Mouse (Mus musculus) cortical plate, adult 2 months (tissue): Measurements from ENCODE around the gene Kcnh8. TPM values are rescaled to one million over a fixed set of nuclear protein-coding genes. Genes with fewer than 3 reads are reported as not detected.

Source experiments
- H3K27ac ChIP-seq: fragments of 200-500 bp; 2 replicates; pipeline ENCODE4 v1.5.1; 2012; ENCODE audit warnings: low read length, control low read depth, inconsistent platforms; ENCODE audit not compliant: insufficient read depth
- H3K4me1 ChIP-seq: fragments of 200-500 bp; 2 replicates; pipeline ENCODE4 v1.6.1; 2011; ENCODE audit warnings: low read length; ENCODE audit not compliant: control insufficient read depth, insufficient read depth
- H3K4me3 ChIP-seq: fragments of 200-500 bp; 2 replicates; pipeline ENCODE4 v1.5.1; 2011; ENCODE audit warnings: mild to moderate bottlenecking, low read length, control low read depth; ENCODE audit not compliant: insufficient read depth
- CTCF ChIP-seq: fragments of 200-500 bp; IDR thresholded peaks from 2 replicates; pipeline ENCODE4 v1.5.1; 2011; ENCODE audit warnings: mild to moderate bottlenecking, control low read depth, low read length; ENCODE audit not compliant: insufficient read depth; ENCODE audit errors: extremely low read depth
- POLR2A ChIP-seq: fragments of 200-500 bp; IDR thresholded peaks from 2 replicates; pipeline ENCODE4 v1.6.1; 2011; ENCODE audit warnings: mild to moderate bottlenecking, low read length, control low read depth; ENCODE audit not compliant: insufficient read depth; ENCODE audit errors: extremely low read depth
- polyA plus RNA-seq: library from polyadenylated mRNA; depleted of rRNA; stranded (reverse); fragments of >200 nt; gene quantifications from 2 replicates; pipeline ENCODE4 v1.2.3, GENCODE M21; 2012

Kcnh8 gene
- polyA plus RNA-seq, 1 experiment: 0.31 TPM

DNA sequence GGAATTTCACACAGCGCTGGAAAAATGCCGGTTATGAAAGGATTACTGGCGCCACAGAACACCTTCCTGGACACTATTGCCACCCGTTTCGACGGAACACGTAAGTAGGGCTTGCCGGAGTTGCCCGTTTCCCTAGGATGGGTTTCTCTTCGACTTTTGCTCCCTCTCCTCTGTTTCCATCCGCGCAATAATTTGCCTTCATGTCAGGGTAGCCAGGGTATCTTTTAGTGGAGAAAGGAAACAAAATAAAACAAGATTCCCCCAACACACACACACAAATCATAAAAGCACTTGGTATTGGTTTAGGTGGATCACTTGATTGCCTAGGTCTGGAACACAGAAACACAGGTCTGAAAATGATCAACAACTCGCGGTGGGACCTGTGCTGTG, 267 bp downstream of the Kcnh8 start:
- TF ChIP-seq CTCF: no peak
- no peak for TF ChIP-seq POLR2A
- no peaks in the 10 kb centered on the region for H3K4me1 ChIP-seq
- H3K27ac ChIP-seq: no peak overlapping the region
- peak overlapping the region; percentile 41 for H3K4me3 ChIP-seq

GRCm38 (mm10) chr17:52603411-52603810, 902 bp downstream of the Kcnh8 start:
- H3K4me3 ChIP-seq: no peak overlapping the region; the same call in 1 of the 2 replicates
- no peak overlapping the region for H3K27ac ChIP-seq
- H3K4me1 ChIP-seq: no peaks in the 10 kb centered on the region
- TF ChIP-seq POLR2A (no peak), CTCF (no peak)

GRCm38 (mm10) chr17:52611382-52611781, 8.9 kb downstream of the Kcnh8 start:
- Histone ChIP-seq H3K4me1 (no peaks in the 10 kb centered on the region), H3K27ac (no peak overlapping the region), H3K4me3 (no peak overlapping the region)
- TF ChIP-seq CTCF: no peak
- TF ChIP-seq POLR2A: no peak

GRCm38 (mm10) chr17:52649186-52649585, 46.7 kb downstream of the Kcnh8 start:
- TF ChIP-seq CTCF: no peak
- TF ChIP-seq POLR2A: no peak
- Histone ChIP-seq H3K4me1 (no peaks in the 10 kb centered on the region), H3K4me3 (no peak overlapping the region), H3K27ac (no peak overlapping the region)

GRCm38 (mm10) chr17:52691988-52692387, 89.5 kb downstream of the Kcnh8 start:
- H3K4me1 ChIP-seq: no peaks in the 10 kb centered on the region
- H3K27ac ChIP-seq: no peak overlapping the region
- no peak overlapping the region for H3K4me3 ChIP-seq
- TF ChIP-seq CTCF (no peak), POLR2A (no peak)

DNA sequence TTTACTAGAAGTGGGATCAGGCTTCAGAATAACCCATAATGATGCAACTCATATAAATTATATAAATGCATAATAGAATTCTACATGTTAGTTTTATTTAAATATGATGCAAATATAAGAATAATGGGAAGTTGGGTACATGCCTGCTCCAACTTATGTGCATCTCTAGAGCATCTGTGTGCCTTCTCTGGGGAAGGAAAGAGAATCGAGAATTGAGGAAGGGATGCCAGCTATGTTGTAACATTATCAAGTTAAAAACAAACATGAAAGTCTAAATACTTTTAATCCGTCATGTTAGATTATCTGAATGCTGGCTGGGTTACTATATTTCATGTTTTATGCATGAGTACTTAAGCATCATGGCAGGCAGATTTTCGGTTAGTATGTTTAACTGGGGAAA, 99.4 kb downstream of the Kcnh8 start:
- no peak for TF ChIP-seq CTCF
- no peak for TF ChIP-seq POLR2A
- Histone ChIP-seq H3K4me3 (no peak overlapping the region), H3K27ac (no peak overlapping the region), H3K4me1 (no peaks in the 10 kb centered on the region)

DNA sequence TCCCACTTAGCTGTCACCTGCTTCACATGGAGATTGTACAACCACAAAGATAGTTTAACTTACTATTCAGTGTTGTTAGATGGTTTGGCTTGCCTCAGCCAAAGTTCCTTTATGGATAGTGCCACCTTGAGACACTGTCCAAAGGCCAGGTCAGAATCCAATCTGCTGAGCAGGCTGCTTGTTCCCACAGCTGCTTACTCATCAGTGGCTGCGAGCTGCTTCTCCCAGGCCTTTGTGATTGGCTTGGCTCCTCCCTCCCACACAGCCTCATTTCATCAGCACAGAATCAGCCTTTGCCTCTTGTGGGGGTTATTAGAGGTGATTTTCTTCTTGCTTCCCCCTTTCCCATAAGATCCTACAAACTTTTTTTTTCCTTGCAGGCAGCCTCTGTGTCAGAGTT, 109.8 kb downstream of the Kcnh8 start:
- Histone ChIP-seq H3K4me1 (no peaks in the 10 kb centered on the region), H3K27ac (no peak overlapping the region), H3K4me3 (no peak overlapping the region)
- no peak for TF ChIP-seq CTCF
- no peak for TF ChIP-seq POLR2A

DNA sequence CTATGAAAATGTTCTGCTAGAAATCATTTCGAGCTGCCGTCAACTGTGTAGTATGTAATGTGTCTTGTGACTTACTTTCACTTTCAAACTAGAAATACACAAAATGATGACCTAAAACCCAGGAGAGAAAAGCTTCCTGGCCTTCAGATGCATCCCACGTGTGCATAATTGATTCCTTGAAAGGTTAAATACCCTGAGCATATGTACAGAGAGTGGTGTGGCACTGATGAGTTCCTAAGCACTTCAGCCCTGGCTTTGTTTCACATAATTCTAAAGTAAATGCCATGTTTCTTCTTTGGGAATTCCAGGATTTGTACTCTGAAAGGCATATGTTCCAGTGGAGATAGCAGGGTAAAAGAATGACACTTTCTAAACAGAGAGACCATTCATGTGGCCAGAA, 119.7 kb downstream of the Kcnh8 start:
- Histone ChIP-seq H3K4me1 (no peaks in the 10 kb centered on the region), H3K4me3 (no peak overlapping the region), H3K27ac (no peak overlapping the region)
- no peak for TF ChIP-seq POLR2A
- TF ChIP-seq CTCF: no peak

DNA sequence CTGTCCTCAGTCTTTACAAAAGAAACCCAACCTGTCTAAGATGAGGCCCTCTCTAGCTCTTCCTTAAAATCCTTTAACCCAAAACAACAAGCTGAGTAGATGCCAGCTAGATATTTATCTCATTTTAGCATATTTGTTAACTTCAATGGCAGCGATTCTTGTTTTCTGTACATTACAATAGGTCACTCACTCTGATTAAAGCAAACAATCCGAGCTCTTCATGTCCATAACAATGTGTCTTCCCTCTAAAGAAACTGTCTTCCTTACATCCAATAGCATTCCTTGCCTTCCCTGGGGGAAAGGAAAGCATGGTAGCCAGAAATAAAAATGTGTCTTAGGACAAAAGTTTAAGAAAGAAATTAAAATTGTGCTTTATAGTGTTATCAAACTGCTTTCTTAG, 126.3 kb downstream of the Kcnh8 start:
- H3K4me3 ChIP-seq: no peak overlapping the region
- no peak for TF ChIP-seq CTCF
- TF ChIP-seq POLR2A: no peak
- no peaks in the 10 kb centered on the region for H3K4me1 ChIP-seq
- H3K27ac ChIP-seq: no peak overlapping the region

DNA sequence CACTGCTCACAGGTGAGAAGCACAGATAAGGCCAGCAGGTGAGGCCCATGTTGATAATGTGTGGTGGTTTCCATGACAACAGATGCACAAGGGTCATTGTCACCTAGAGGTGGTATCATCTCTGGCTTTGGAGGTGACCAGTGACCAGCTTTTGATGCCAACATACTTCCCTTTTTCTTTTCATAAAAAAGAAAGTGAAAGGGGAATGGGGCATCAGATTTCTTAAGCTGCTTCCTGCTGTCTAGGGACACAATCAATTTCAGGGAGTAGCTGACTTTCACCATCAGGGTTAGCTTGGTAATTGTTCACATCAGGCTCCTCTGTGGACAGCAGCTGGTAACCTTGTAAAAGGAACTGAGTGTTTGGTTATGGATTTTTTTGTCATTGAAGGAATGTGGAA, 135.9 kb downstream of the Kcnh8 start:
- H3K27ac ChIP-seq: no peak overlapping the region
- H3K4me3 ChIP-seq: no peak overlapping the region
- H3K4me1 ChIP-seq: no peaks in the 10 kb centered on the region
- TF ChIP-seq CTCF (no peak), POLR2A (no peak)

DNA sequence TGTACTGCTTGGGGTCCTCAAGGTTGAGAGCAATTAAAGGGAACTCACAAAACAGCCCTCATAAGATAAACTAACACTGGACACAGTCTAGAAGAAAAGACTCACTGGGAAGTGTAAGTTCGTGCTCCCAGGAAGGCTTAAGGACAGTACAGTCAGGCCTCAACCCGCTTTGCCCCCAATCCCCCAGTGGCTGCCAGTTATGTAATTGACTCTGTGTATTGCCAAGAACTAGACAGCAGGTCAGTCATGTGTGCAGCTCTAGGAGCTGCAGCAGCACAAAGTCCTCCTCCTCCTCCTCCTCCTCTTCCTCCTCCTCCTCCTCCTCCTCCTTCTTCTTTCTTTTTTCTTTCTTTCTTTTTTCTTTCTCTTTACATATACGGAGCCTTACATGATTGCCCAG, 185.6 kb downstream of the Kcnh8 start:
- H3K4me3 ChIP-seq: no peak overlapping the region
- no peak overlapping the region for H3K27ac ChIP-seq
- no peak for TF ChIP-seq CTCF
- TF ChIP-seq POLR2A: no peak
- no peaks in the 10 kb centered on the region for H3K4me1 ChIP-seq
